Mouse (Mus musculus) E14TG2a.4 (cell line): ENCODE data around the gene Plk5.

Experiments
- CTCF ChIP-seq: conservative IDR thresholded peaks from 2 replicates; pipeline ENCODE4 v1.5.1; 2014; ENCODE audit warnings: low read length
- NANOG ChIP-seq: IDR thresholded peaks from 2 replicates; pipeline ENCODE4 v1.6.1; 2014; ENCODE audit warnings: borderline replicate concordance, low read length, mixed read lengths
- POU5F1 ChIP-seq: IDR thresholded peaks from 2 replicates; pipeline ENCODE4 v1.6.1; 2014; ENCODE audit warnings: low read length, borderline replicate concordance

- no peak for TF ChIP-seq CTCF
- TF ChIP-seq NANOG: no peak
- no peak for TF ChIP-seq POU5F1
Measured at GRCm38 (mm10) chr10:80412656-80413541, 56.6 kb downstream of the Plk5 start.
